Comparison of ENCODE assay signal across 32 mouse cellular contexts in the genomic region with DNA sequence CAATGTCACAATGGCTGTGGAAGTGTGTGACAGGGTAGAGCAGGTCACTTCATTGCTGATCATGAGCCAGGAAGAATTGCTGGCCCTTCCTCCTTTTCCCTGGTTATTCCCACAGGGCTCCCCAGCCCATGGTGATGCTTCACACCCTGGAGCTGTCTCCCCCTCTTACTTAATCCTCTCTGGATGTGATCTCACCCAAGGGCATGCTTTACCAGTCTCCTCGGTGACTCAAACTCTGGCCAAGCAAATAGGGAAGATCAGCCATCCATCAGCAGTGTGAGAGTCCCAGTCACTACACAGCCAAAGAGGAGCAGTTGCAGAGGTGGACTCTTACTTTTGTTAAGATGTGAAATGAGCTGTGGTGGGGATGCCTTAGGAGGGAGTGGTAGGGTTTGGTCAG. TPM values are rescaled to one million over a fixed set of nuclear protein-coding genes. Genes with fewer than 3 reads are reported as not detected.
DNase-seq lines count a peak whose midpoint lies in the region; ATAC-seq and TF ChIP-seq lines count a peak whose summit lies in the region.
"Had no signal": no experiment of that assay in that cellular context is flagged by ENCODE, and none has a peak within 500 bp of the region (broad histone marks: within the 10 kb centered on the region; RNA-seq: fewer than 3 reads in every experiment).

No protein-coding gene starts in this region.

- no peaks in the 10 kb centered on the region for H3K36me3 ChIP-seq in kidney, embryonic 14.5 days (ENCODE audit: control insufficient read depth, insufficient read depth, low read length)
- H3K36me3 ChIP-seq: embryonic facial prominence, embryonic 12.5 days; embryonic facial prominence, embryonic 15.5 days; heart, embryonic 12.5 days; heart, embryonic 15.5 days had no signal

- peak; percentile 49 for ATAC-seq in Patski
- no peak for ATAC-seq in kidney, embryonic 14.5 days (ENCODE audit: low FRiP score, low TSS enrichment)
- ATAC-seq: forebrain, embryonic 14.5 days; forebrain, postnatal 0 days; hindbrain, postnatal 0 days; inflammation-experienced regulatory T-cells, adult 6 months; intestine, embryonic 16.5 days had no signal

- H3K27me3 ChIP-seq in Patski: no peaks in the 10 kb centered on the region
- H3K27me3 ChIP-seq in kidney, embryonic 14.5 days (ENCODE audit: control insufficient read depth, insufficient read depth, low read length): no peaks in the 10 kb centered on the region
- H3K27me3 ChIP-seq: embryonic facial prominence, embryonic 12.5 days; embryonic facial prominence, embryonic 15.5 days had no signal

- H3K27ac ChIP-seq in kidney, embryonic 14.5 days (ENCODE audit: low read depth, low read length): no peak overlapping the region
- H3K27ac ChIP-seq: embryonic facial prominence, embryonic 12.5 days; embryonic facial prominence, embryonic 15.5 days; gastrocnemius, adult 2 months; heart, embryonic 15.5 days; hindbrain, embryonic 14.5 days; hindbrain, postnatal 0 days had no signal

- no peak overlapping the region for H3K4me3 ChIP-seq in kidney, embryonic 14.5 days (ENCODE audit: low read length)
- H3K4me3 ChIP-seq: embryonic facial prominence, embryonic 12.5 days; embryonic facial prominence, embryonic 15.5 days; gastrocnemius, adult 2 months; heart, embryonic 12.5 days; heart, embryonic 15.5 days had no signal

- no peak overlapping the region for H3K9ac ChIP-seq in kidney, embryonic 14.5 days (ENCODE audit: low read depth, low read length)
- H3K9ac ChIP-seq: embryonic facial prominence, embryonic 12.5 days; embryonic facial prominence, embryonic 15.5 days; forebrain, postnatal 0 days; heart, embryonic 12.5 days; heart, embryonic 15.5 days; hindbrain, embryonic 14.5 days had no signal

- peak; percentile 42 for DNase-seq in adrenal gland, adult 8-10 months
- DNase-seq in adrenal gland, postnatal 4 days (ENCODE audit: low spot score in 2 of 2): no peak
- no peak for DNase-seq in Patski (ENCODE audit: low read depth, low spot score)
- DNase-seq in adrenal gland, postnatal 36 days: peak; percentile 41 to 58
- DNase-seq in gastrocnemius, postnatal 4 days (ENCODE audit: low spot score in 2 of 2): no peak
- DNase-seq: cerebellum, adult 11 months; cerebellum, adult 2 months; cerebellum, adult 9-11 months; cerebellum, postnatal 25 days; forebrain, postnatal 0 days; gastrocnemius, adult 2 months; gastrocnemius, postnatal 14 days; heart, adult 18-20 months; heart, postnatal 10 days; heart, postnatal 36 days; kidney, adult 2 months had no signal

- WGBS in kidney, embryonic 14.5 days: 90% methylated on average over 1 of the region's 1 CpGs

- CTCF ChIA-PET in Patski (lab: Charles Lee): interaction anchor here (1.2 kb wide), 1 partner anchor 25 kb away, joined by 3 read pairs; no protein-coding TSS in a partner anchor

- H3K4me2 ChIP-seq in kidney, embryonic 14.5 days (replicated peaks; ENCODE audit: low read depth, low read length): no peak overlapping the region
- H3K4me2 ChIP-seq: embryonic facial prominence, embryonic 12.5 days; embryonic facial prominence, embryonic 15.5 days; heart, embryonic 12.5 days; heart, embryonic 15.5 days; hindbrain, embryonic 14.5 days had no signal

- no peaks in the 10 kb centered on the region for H3K4me1 ChIP-seq in kidney, embryonic 14.5 days (ENCODE audit: control insufficient read depth, insufficient read depth, low read length)
- H3K4me1 ChIP-seq: embryonic facial prominence, embryonic 12.5 days; embryonic facial prominence, embryonic 15.5 days; heart, embryonic 12.5 days; heart, embryonic 15.5 days had no signal

- in situ Hi-C loops in Patski (cut with MboI; ENCODE audit: low pct_unique_long_range_greater_than_20kb): no loop called here

- no peaks in the 10 kb centered on the region for H3K9me3 ChIP-seq in kidney, embryonic 14.5 days (ENCODE audit: control insufficient read depth, low read length)
- H3K9me3 ChIP-seq: embryonic facial prominence, embryonic 12.5 days; embryonic facial prominence, embryonic 15.5 days; heart, embryonic 12.5 days; heart, embryonic 15.5 days had no signal

- POLR2A ChIA-PET in Patski (lab: Charles Lee): no interaction called here

- no peak for TF ChIP-seq CTCF in Patski (IDR thresholded peaks at IDR 0.05)

RNA-seq across cellular contexts. Expression of gene Prss30, which starts 4.6 kb away (rescaled TPM):
- under 1 TPM in 3 of 4 experiments, not detected in 1; 0.19 to 0.41 (median 0.31) TPM for total RNA-seq in adrenal gland, adult 8-10 months (2022)
- total RNA-seq in adrenal gland, postnatal 4 days (2021): not detected
- polyA plus RNA-seq in Patski (2021): 0.05 TPM
- under 1 TPM; 0.23 to 0.33 TPM for total RNA-seq in adrenal gland, postnatal 36 days (2021)
- not detected for total RNA-seq in gastrocnemius, postnatal 4 days (2021)
- polyA plus RNA-seq in kidney, embryonic 14.5 days (2014; fragmentation: Nextera tagmentation; extraction: Ambion mirVana): 0.26 and 0.30 TPM in 2 replicates
- total RNA-seq: common myeloid progenitor, adult 5-6 weeks; ES-E14; gastrocnemius, adult 2 months; gastrocnemius, postnatal 14 days; heart, adult 18-20 months; heart, postnatal 10 days; heart, postnatal 36 days; hindbrain, postnatal 0 days had no signal
- polyA plus RNA-seq: embryonic facial prominence, embryonic 12.5 days; embryonic facial prominence, embryonic 15.5 days; forebrain, embryonic 11.5 days; forebrain, embryonic 14.5 days; heart, embryonic 12.5 days; heart, embryonic 15.5 days; hindbrain, embryonic 11.5 days; hindbrain, embryonic 14.5 days; hindbrain, postnatal 0 days had no signal

RNA-seq across cellular contexts. Expression of gene Prss22, which starts 12.9 kb away (rescaled TPM):
- not detected for total RNA-seq in adrenal gland, adult 8-10 months (2022)
- total RNA-seq in adrenal gland, postnatal 4 days (2021): not detected
- 0.28 TPM for polyA plus RNA-seq in Patski (2021)
- total RNA-seq in adrenal gland, postnatal 36 days (2021): not detected
- total RNA-seq in gastrocnemius, postnatal 4 days (2021): not detected
- polyA plus RNA-seq in kidney, embryonic 14.5 days (2014; fragmentation: Nextera tagmentation; extraction: Ambion mirVana): 0.59 and 0.91 TPM in 2 replicates
- total RNA-seq: common myeloid progenitor, adult 5-6 weeks; forebrain, postnatal 0 days; gastrocnemius, adult 2 months; gastrocnemius, postnatal 14 days; heart, adult 18-20 months; heart, postnatal 10 days; heart, postnatal 36 days had no signal
- polyA plus RNA-seq: cerebellum, adult 2 months; forebrain, embryonic 11.5 days; forebrain, embryonic 14.5 days; forebrain, postnatal 0 days; hindbrain, embryonic 14.5 days; hindbrain, postnatal 0 days; inflammation-experienced regulatory T-cells, adult 6 months had no signal

RNA-seq across cellular contexts. Expression of gene Sbpl, which starts 29.9 kb away (rescaled TPM):
- total RNA-seq in adrenal gland, adult 8-10 months (2022): not detected
- total RNA-seq in adrenal gland, postnatal 4 days (2021): not detected
- polyA plus RNA-seq in Patski (2021): not detected
- not detected for total RNA-seq in adrenal gland, postnatal 36 days (2021)
- not detected for total RNA-seq in gastrocnemius, postnatal 4 days (2021)
- not detected in 2 replicates for polyA plus RNA-seq in kidney, embryonic 14.5 days (2014; fragmentation: Nextera tagmentation; extraction: Ambion mirVana)
- total RNA-seq: common myeloid progenitor, adult 5-6 weeks; ES-E14; forebrain, postnatal 0 days; gastrocnemius, adult 2 months; gastrocnemius, postnatal 14 days; heart, adult 18-20 months; heart, postnatal 10 days; heart, postnatal 36 days; hindbrain, postnatal 0 days had no signal
- polyA plus RNA-seq: cerebellum, adult 2 months; embryonic facial prominence, embryonic 12.5 days; embryonic facial prominence, embryonic 15.5 days; forebrain, embryonic 11.5 days; forebrain, embryonic 14.5 days; forebrain, postnatal 0 days; frontal cortex, adult 2 months; gonadal fat pad, adult 2 months; heart, embryonic 12.5 days; heart, embryonic 15.5 days; hindbrain, embryonic 11.5 days; hindbrain, embryonic 14.5 days; hindbrain, postnatal 0 days; inflammation-experienced regulatory T-cells, adult 6 months; intestine, embryonic 16.5 days; kidney, adult 2 months had no signal

RNA-seq across cellular contexts. Expression of gene Sbp, which starts 43.5 kb away (rescaled TPM):
- not detected for total RNA-seq in adrenal gland, adult 8-10 months (2022)
- not detected for total RNA-seq in adrenal gland, postnatal 4 days (2021)
- not detected for polyA plus RNA-seq in Patski (2021)
- total RNA-seq in adrenal gland, postnatal 36 days (2021): not detected
- total RNA-seq in gastrocnemius, postnatal 4 days (2021): not detected
- not detected in 2 replicates for polyA plus RNA-seq in kidney, embryonic 14.5 days (2014; fragmentation: Nextera tagmentation; extraction: Ambion mirVana)
- total RNA-seq: common myeloid progenitor, adult 5-6 weeks; ES-E14; forebrain, postnatal 0 days; gastrocnemius, adult 2 months; gastrocnemius, postnatal 14 days; heart, adult 18-20 months; heart, postnatal 10 days; heart, postnatal 36 days; hindbrain, postnatal 0 days had no signal
- polyA plus RNA-seq: cerebellum, adult 2 months; embryonic facial prominence, embryonic 12.5 days; embryonic facial prominence, embryonic 15.5 days; forebrain, embryonic 11.5 days; forebrain, embryonic 14.5 days; forebrain, postnatal 0 days; frontal cortex, adult 2 months; gonadal fat pad, adult 2 months; heart, embryonic 12.5 days; heart, embryonic 15.5 days; hindbrain, embryonic 11.5 days; hindbrain, embryonic 14.5 days; hindbrain, postnatal 0 days; inflammation-experienced regulatory T-cells, adult 6 months; intestine, embryonic 16.5 days; kidney, adult 2 months had no signal

RNA-seq across cellular contexts. Expression of gene Prss27, which starts 53.0 kb away (rescaled TPM):
- under 1 TPM in 1 of 4 experiments, not detected in 3; 0.70 TPM for total RNA-seq in adrenal gland, adult 8-10 months (2022)
- total RNA-seq in adrenal gland, postnatal 4 days (2021): not detected
- 0.28 TPM for polyA plus RNA-seq in Patski (2021)
- total RNA-seq in adrenal gland, postnatal 36 days (2021): under 1 TPM; 0.40 to 0.43 TPM
- total RNA-seq in gastrocnemius, postnatal 4 days (2021): not detected
- not detected in 2 replicates for polyA plus RNA-seq in kidney, embryonic 14.5 days (2014; fragmentation: Nextera tagmentation; extraction: Ambion mirVana)
- total RNA-seq: common myeloid progenitor, adult 5-6 weeks; forebrain, postnatal 0 days; gastrocnemius, adult 2 months; gastrocnemius, postnatal 14 days; heart, adult 18-20 months; heart, postnatal 10 days; heart, postnatal 36 days; hindbrain, postnatal 0 days had no signal
- polyA plus RNA-seq: cerebellum, adult 2 months; forebrain, embryonic 14.5 days; forebrain, postnatal 0 days; frontal cortex, adult 2 months; heart, embryonic 15.5 days; hindbrain, postnatal 0 days had no signal

Comparison
In these comparisons a context has a peak if more than half of its experiments do, and no peak if none do; other contexts are left out.
1. DNase-seq: peak in adrenal gland, adult 8-10 months (single experiment) and adrenal gland, postnatal 36 days (2 of 2); none in adrenal gland, postnatal 4 days (0 of 2), Patski (single experiment) and gastrocnemius, postnatal 4 days (0 of 2).